Mouse (Mus musculus) cerebellum, adult 2 months (tissue): Measurements from ENCODE around the gene M1ap. TPM values are rescaled to one million over a fixed set of nuclear protein-coding genes. Genes with fewer than 3 reads are reported as not detected.

ENCODE experiments used
- DNase-seq, 2 experiments: peaks; one replicate each; pipeline ENCODE4 v3.0.0; 2021
- H3K27ac ChIP-seq: fragments of 200-500 bp; 2 replicates; pipeline ENCODE4 v1.5.1; 2012; ENCODE audit warnings: low read length, control low read depth, inconsistent platforms; ENCODE audit not compliant: insufficient read depth
- H3K27me3 ChIP-seq: fragments of 200-500 bp; 2 replicates; pipeline ENCODE4 v1.6.1; 2012; ENCODE audit warnings: inconsistent platforms, mild to moderate bottlenecking, low read length, moderate library complexity; ENCODE audit not compliant: control insufficient read depth, insufficient read depth
- H3K4me1 ChIP-seq: fragments of 200-500 bp; 2 replicates; pipeline ENCODE4 v1.6.1; 2011; ENCODE audit warnings: low read length; ENCODE audit not compliant: control insufficient read depth, insufficient read depth
- H3K4me3 ChIP-seq: fragments of 200-500 bp; replicated peaks from 2 replicates; pipeline ENCODE3; 2011; ENCODE audit warnings: mild to moderate bottlenecking, low read depth, low read length, control low read depth; ENCODE audit not compliant: insufficient read depth
- CTCF ChIP-seq: fragments of 200-500 bp; IDR thresholded peaks from 2 replicates; pipeline ENCODE4 v1.5.1; 2011; ENCODE audit warnings: low read depth, mild to moderate bottlenecking, control low read depth, low read length, moderate library complexity, borderline replicate concordance; ENCODE audit not compliant: insufficient read depth
- POLR2A ChIP-seq: fragments of 200-500 bp; IDR thresholded peaks from 2 replicates; pipeline ENCODE4 v1.6.1; 2011; ENCODE audit warnings: low read length, control low read depth, borderline replicate concordance; ENCODE audit not compliant: insufficient read depth
- WGBS: fragments of 180-500 bp; shearing (Covaris S2); methylation state at CpG from one replicate; pipeline ENCODE4 v1.1.7; 2018; 5-methylcytosine and 5-hydroxymethylcytosine counted together
- polyA plus RNA-seq: library from polyadenylated mRNA; depleted of rRNA; stranded (reverse); fragments of >200 nt; gene quantifications from 2 replicates; pipeline ENCODE4 v1.2.3, GENCODE M21; 2012; rRNA removed

M1ap gene
- polyA plus RNA-seq, result 0.11 and 0.21 TPM in 2 replicates

GRCm38 (mm10) chr6:82946651-82947050 lies at the start of gene M1ap:
Gene M1ap (plus strand): TSS chr6:82946902.
- Histone ChIP-seq H3K4me1 (no peaks in the 10 kb centered on the region), H3K27ac (no peak within 1 kb of the TSS), H3K4me3 (no peak within 1 kb of the TSS), H3K27me3 (no peaks in the 10 kb centered on the region)
- DNase-seq, result no peak
- no peak for TF ChIP-seq CTCF
- 75% methylated on average over 14 of the region's 14 CpGs for WGBS

GRCm38 (mm10) chr6:82897311-82897710 lies 49.4 kb upstream of the M1ap start:
- H3K27me3 ChIP-seq, result no peaks in the 10 kb centered on the region
- no peak overlapping the region for H3K27ac ChIP-seq
- 78% methylated on average over 3 of the region's 3 CpGs for WGBS
- no peak overlapping the region for H3K4me3 ChIP-seq
- TF ChIP-seq CTCF (no peak), POLR2A (no peak)
- no peaks in the 10 kb centered on the region for H3K4me1 ChIP-seq
- no peak for DNase-seq

GRCm38 (mm10) chr6:82898227-82898626 lies 48.5 kb upstream of the M1ap start:
- no peak for DNase-seq
- no peak overlapping the region for H3K4me3 ChIP-seq
- H3K27me3 ChIP-seq, result no peaks in the 10 kb centered on the region
- TF ChIP-seq CTCF (no peak), POLR2A (no peak)
- no peaks in the 10 kb centered on the region for H3K4me1 ChIP-seq
- no peak overlapping the region for H3K27ac ChIP-seq
- 91% methylated on average over 4 of the region's 4 CpGs for WGBS

GRCm38 (mm10) chr6:82898745-82899144 lies 48.0 kb upstream of the M1ap start:
- 71% methylated on average over 4 of the region's 4 CpGs for whole genome bisulfite sequencing
- TF ChIP-seq CTCF (no peak), POLR2A (no peak)
- Histone ChIP-seq H3K27me3 (no peaks in the 10 kb centered on the region), H3K4me3 (no peak overlapping the region), H3K4me1 (no peaks in the 10 kb centered on the region), H3K27ac (no peak overlapping the region)
- no peak for DNase-seq

GRCm38 (mm10) chr6:82902559-82902958 lies 44.1 kb upstream of the M1ap start:
- no peak for DNase-seq
- H3K4me1 ChIP-seq, result no peaks in the 10 kb centered on the region
- H3K4me3 ChIP-seq, result no peak overlapping the region
- TF ChIP-seq POLR2A (no peak), CTCF (no peak)
- no peak overlapping the region for H3K27ac ChIP-seq
- no peaks in the 10 kb centered on the region for H3K27me3 ChIP-seq
- 85% methylated on average over 8 of the region's 8 CpGs for WGBS

- Histone ChIP-seq H3K4me3 (no peak overlapping the region), H3K4me1 (no peaks in the 10 kb centered on the region; the same call in 1 of the 2 replicates), H3K27ac (no peak overlapping the region), H3K27me3 (no peaks in the 10 kb centered on the region)
- no peak for TF ChIP-seq POLR2A
- TF ChIP-seq CTCF, result no peak
- no peak for DNase-seq
- WGBS, result 94% methylated on average over 3 of the region's 3 CpGs
Observed at GRCm38 (mm10) chr6:82906985-82907384, 39.7 kb upstream of the M1ap start.

- no peak overlapping the region for H3K4me3 ChIP-seq
Observed at GRCm38 (mm10) chr6:82908034-82908433, 38.7 kb upstream of the M1ap start.

GRCm38 (mm10) chr6:82909136-82909855 lies 37.4 kb upstream of the M1ap start:
- WGBS, result 60% methylated on average over 14 of the region's 14 CpGs
- TF ChIP-seq POLR2A (no peak), CTCF (peak; percentile 74)
- Histone ChIP-seq H3K27ac (no peak overlapping the region), H3K4me3 (no peak overlapping the region), H3K27me3 (no peaks in the 10 kb centered on the region), H3K4me1 (no peaks in the 10 kb centered on the region; the same call in 1 of the 2 replicates)
- DNase-seq, result peak; percentile 53 to 60

More at GRCm38 (mm10) chr6:82908034-82908433, 38.7 kb upstream of the M1ap start:
- no peak for TF ChIP-seq POLR2A
- TF ChIP-seq CTCF, result no peak
- H3K27ac ChIP-seq, result no peak overlapping the region
- H3K4me1 ChIP-seq, result no peaks in the 10 kb centered on the region; the same call in 1 of the 2 replicates
- WGBS, result 44% methylated on average over 8 of the region's 8 CpGs
- no peak for DNase-seq
- no peaks in the 10 kb centered on the region for H3K27me3 ChIP-seq

- no peak overlapping the region for H3K4me3 ChIP-seq
- TF ChIP-seq CTCF (no peak), POLR2A (no peak)
- H3K27me3 ChIP-seq, result no peaks in the 10 kb centered on the region
- no peak for DNase-seq
- H3K4me1 ChIP-seq, result no peaks in the 10 kb centered on the region; the same call in 1 of the 2 replicates
- 91% methylated on average over 5 of the region's 5 CpGs for WGBS
- H3K27ac ChIP-seq, result no peak overlapping the region
Observed at GRCm38 (mm10) chr6:82911303-82911702, 35.4 kb upstream of the M1ap start.
